Mouse (Mus musculus): ENCODE data around the gene Olfr1095. TPM values are rescaled to one million over a fixed set of nuclear protein-coding genes. Genes with fewer than 3 reads are reported as not detected.

Gene Olfr1095
- polyA plus RNA-seq (2012; fragmentation: generic; extraction: Trizol): not detected

GRCm38 (mm10) chr2:86851596-86851995, at the start of gene Olfr1095:
TSS of gene Olfr1095 (minus strand) at chr2:86851696.

GRCm38 (mm10) chr2:86892116-86892515, 40.6 kb upstream of the Olfr1095 start, which contains the start of gene Olfr1097:
TSS of gene Olfr1097 (minus strand) at chr2:86892216.

GRCm38 (mm10) chr2:86874702-86875101, 23.2 kb upstream of the Olfr1095 start, which contains the start of gene Gm13723:
TSS of gene Gm13723 (minus strand) at chr2:86874802.

GRCm38 (mm10) chr2:86824363-86824762, 27.1 kb downstream of the Olfr1095 start, which contains the start of gene Olfr1094:
TSS of gene Olfr1094 (plus strand) at chr2:86824663.

GRCm38 (mm10) chr2:86809918-86810317, 41.6 kb downstream of the Olfr1095 start, which contains the start of gene Olfr141:
TSS of gene Olfr141 (minus strand) at chr2:86810018.

Other genes with a start within 250 kb of the Olfr1095 start
- not detected for gene Olfr1084, start 212.0 kb downstream of the Olfr1095 start, polyA plus RNA-seq (2012; fragmentation: generic; extraction: Trizol)
- not detected for gene Olfr1085, start 189.7 kb downstream of the Olfr1095 start, polyA plus RNA-seq (2012; fragmentation: generic; extraction: Trizol)
- not detected for gene Olfr1086, start 171.6 kb downstream of the Olfr1095 start, polyA plus RNA-seq (2012; fragmentation: generic; extraction: Trizol)
- not detected for gene Olfr1087, start 153.3 kb downstream of the Olfr1095 start, polyA plus RNA-seq (2012; fragmentation: generic; extraction: Trizol)
- not detected for gene Olfr1089, start 118.0 kb downstream of the Olfr1095 start, polyA plus RNA-seq (2012; fragmentation: generic; extraction: Trizol)
- gene Olfr1090, start 92.7 kb downstream of the Olfr1095 start, polyA plus RNA-seq (2012; fragmentation: generic; extraction: Trizol): not detected
- gene Olfr1093, start 69.2 kb downstream of the Olfr1095 start, polyA plus RNA-seq (2012; fragmentation: generic; extraction: Trizol): not detected
- not detected for gene Olfr141, start 41.7 kb downstream of the Olfr1095 start, polyA plus RNA-seq (2012; fragmentation: generic; extraction: Trizol)
- gene Olfr1094, start 27.0 kb downstream of the Olfr1095 start, polyA plus RNA-seq (2012; fragmentation: generic; extraction: Trizol): not detected
- not detected for gene Gm13723, start 23.1 kb upstream of the Olfr1095 start, polyA plus RNA-seq (2012; fragmentation: generic; extraction: Trizol)
- gene Olfr1097, start 40.5 kb upstream of the Olfr1095 start, polyA plus RNA-seq (2012; fragmentation: generic; extraction: Trizol): not detected
- gene Olfr1098, start 72.8 kb upstream of the Olfr1095 start, polyA plus RNA-seq (2012; fragmentation: generic; extraction: Trizol): not detected
- not detected for gene Olfr1099, start 109.0 kb upstream of the Olfr1095 start, polyA plus RNA-seq (2012; fragmentation: generic; extraction: Trizol)
- not detected for gene Olfr1100, start 128.3 kb upstream of the Olfr1095 start, polyA plus RNA-seq (2012; fragmentation: generic; extraction: Trizol)
- not detected for gene Olfr1101, start 139.5 kb upstream of the Olfr1095 start, polyA plus RNA-seq (2012; fragmentation: generic; extraction: Trizol)
- gene Olfr1102, start 146.7 kb upstream of the Olfr1095 start, polyA plus RNA-seq (2012; fragmentation: generic; extraction: Trizol): not detected
- not detected for gene Olfr1104, start 175.4 kb upstream of the Olfr1095 start, polyA plus RNA-seq (2012; fragmentation: generic; extraction: Trizol)
- not detected for gene Olfr1105, start 184.8 kb upstream of the Olfr1095 start, polyA plus RNA-seq (2012; fragmentation: generic; extraction: Trizol)
- gene Olfr1106, start 200.6 kb upstream of the Olfr1095 start, polyA plus RNA-seq (2012; fragmentation: generic; extraction: Trizol): not detected
- not detected for gene Olfr1107, start 224.1 kb upstream of the Olfr1095 start, polyA plus RNA-seq (2012; fragmentation: generic; extraction: Trizol)
- gene Olfr1109, start 244.3 kb upstream of the Olfr1095 start, polyA plus RNA-seq (2012; fragmentation: generic; extraction: Trizol): not detected

Measured in C3H10T1/2 (cell line).